8 mouse cellular contexts compared by ENCODE assay signal in the genomic region with DNA sequence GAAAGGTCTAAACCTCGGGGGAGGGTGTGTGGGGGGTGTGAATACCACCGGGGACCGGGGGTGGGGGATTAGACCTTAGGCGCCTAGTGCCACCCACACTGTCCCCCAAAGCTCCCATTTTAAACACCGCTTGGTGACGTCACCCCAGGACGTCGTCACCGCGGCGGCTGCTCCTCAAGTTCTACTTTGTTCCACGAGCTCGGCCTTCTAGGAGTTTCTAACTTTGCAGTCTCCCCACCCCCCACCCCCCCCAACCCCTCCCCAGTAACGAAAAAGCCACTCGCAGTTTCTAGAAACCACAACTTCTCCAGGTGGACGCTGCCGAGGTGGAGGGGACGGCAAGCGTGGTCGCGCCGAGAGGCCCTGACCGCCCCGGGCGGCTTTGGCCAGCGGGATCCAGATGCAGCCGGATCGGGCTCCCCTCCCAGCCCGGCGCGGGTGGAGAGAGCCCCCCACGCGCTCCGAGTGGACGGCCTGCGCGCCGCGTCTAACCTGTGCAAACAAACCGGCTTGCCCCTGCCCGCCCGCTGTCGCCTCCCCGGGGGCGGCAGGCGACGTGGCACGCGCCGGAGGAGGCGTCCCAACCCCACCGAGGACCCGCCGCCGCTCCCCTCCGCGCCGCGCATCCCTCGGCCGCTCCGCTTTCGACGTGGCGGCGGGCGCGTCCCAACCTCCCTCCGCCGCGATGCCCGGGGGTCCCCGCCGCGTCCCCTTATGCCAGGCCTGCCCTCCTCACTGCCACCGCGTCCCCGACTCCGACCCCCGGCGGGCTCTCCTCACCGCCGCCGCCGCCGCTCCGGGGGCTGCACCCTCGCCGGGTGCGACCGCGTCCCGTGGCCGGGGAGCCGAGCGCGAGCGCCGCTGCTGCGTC. TPM values are rescaled to one million over a fixed set of nuclear protein-coding genes. Genes with fewer than 3 reads are reported as not detected.
DNase-seq lines count a peak whose midpoint lies in the region; ATAC-seq and TF ChIP-seq lines count a peak whose summit lies in the region.

No protein-coding gene starts in this region.

- H3K27me3 ChIP-seq in forebrain, embryonic 16.5 days (replicated peaks; ENCODE audit: control insufficient read depth, insufficient read depth, low read length), result no peaks in the 10 kb centered on the region
- H3K27me3 ChIP-seq in hindbrain, embryonic 11.5 days (ENCODE audit: control insufficient read depth, insufficient read depth, low read length), result no peaks in the 10 kb centered on the region

- peak; percentile 10; the same call in 1 of the 2 replicates for ATAC-seq in forebrain, embryonic 16.5 days
- peak; percentile 57 for ATAC-seq in hindbrain, embryonic 11.5 days (ENCODE audit: low FRiP score)

- H3K4me2 ChIP-seq in forebrain, embryonic 16.5 days (ENCODE audit: low read length), result peak overlapping the region; percentile 65
- H3K4me2 ChIP-seq in hindbrain, embryonic 11.5 days (replicated peaks; ENCODE audit: low read depth, low read length), result peak overlapping the region; percentile 55

- WGBS in forebrain, embryonic 16.5 days, result under 1% methylated on average over 83 of the region's 100 CpGs
- under 1% methylated on average over 32 of the region's 100 CpGs for WGBS in hindbrain, embryonic 11.5 days

- peak overlapping the region; percentile 71 to 98 for H3K4me3 ChIP-seq in ES-E14 (ENCODE audit: insufficient read depth in 1 of 2, low read depth in 1 of 2, low read length in 2 of 2, poor library complexity in 1 of 2, severe bottlenecking in 1 of 2)
- H3K4me3 ChIP-seq in brown adipose tissue, adult 24 weeks (ENCODE audit: insufficient read depth, low read depth, low read length), result peak overlapping the region; percentile 95
- peak overlapping the region; percentile 74 for H3K4me3 ChIP-seq in forebrain, embryonic 16.5 days (replicated peaks; ENCODE audit: low read length)
- H3K4me3 ChIP-seq in hindbrain, embryonic 11.5 days (ENCODE audit: low read depth, low read length), result peak overlapping the region; percentile 95

- in situ Hi-C loops in ES-E14 (cut with MboI; ENCODE audit: low sequenced_read_pairs in 2 of 2, unreplicated experiment in 2 of 2), result no loop called here

- H3K9me3 ChIP-seq in ES-E14 (ENCODE audit: control insufficient read depth, insufficient read depth, low read depth, low read length), result no peaks in the 10 kb centered on the region
- no peaks in the 10 kb centered on the region for H3K9me3 ChIP-seq in forebrain, embryonic 16.5 days (ENCODE audit: control insufficient read depth, low read length)
- H3K9me3 ChIP-seq in hindbrain, embryonic 11.5 days (ENCODE audit: control insufficient read depth, low read length), result no peaks in the 10 kb centered on the region

- H3K9ac ChIP-seq in ES-E14 (ENCODE audit: insufficient read depth, low read depth, low read length, poor library complexity, severe bottlenecking), result peak overlapping the region; percentile 95
- H3K9ac ChIP-seq in forebrain, embryonic 16.5 days (replicated peaks; ENCODE audit: low read depth, low read length), result peak overlapping the region; percentile 69
- peak overlapping the region; percentile 90 for H3K9ac ChIP-seq in hindbrain, embryonic 11.5 days (ENCODE audit: low read depth, low read length)

- peaks cover 8% of the 10 kb centered on the region for H3K36me3 ChIP-seq in ES-E14 (ENCODE audit: control insufficient read depth, insufficient read depth, low read length, poor library complexity, severe bottlenecking)
- no peaks in the 10 kb centered on the region for H3K36me3 ChIP-seq in forebrain, embryonic 16.5 days (ENCODE audit: control insufficient read depth, insufficient read depth)
- no peaks in the 10 kb centered on the region for H3K36me3 ChIP-seq in hindbrain, embryonic 11.5 days (ENCODE audit: control insufficient read depth, insufficient read depth, low read length)

- H3K4me1 ChIP-seq in ES-E14 (ENCODE audit: control insufficient read depth in 2 of 2, insufficient read depth in 2 of 2, low read length in 2 of 2, poor library complexity in 1 of 2), result peaks cover 3 to 5% of the 10 kb centered on the region in 2 experiments; a peak in 3 of 4 replicates
- peaks cover 7% of the 10 kb centered on the region for H3K4me1 ChIP-seq in brown adipose tissue, adult 24 weeks (ENCODE audit: control insufficient read depth, insufficient read depth, insufficient read length, low read length)
- H3K4me1 ChIP-seq in forebrain, embryonic 16.5 days (replicated peaks; ENCODE audit: control insufficient read depth, insufficient read depth, low read length), result peaks cover 10% of the 10 kb centered on the region; the same call in 1 of the 2 replicates
- 0 out of 2 replicates have a peak, but pooled peaks cover 3% of the 10 kb centered on the region for H3K4me1 ChIP-seq in hindbrain, embryonic 11.5 days (replicated peaks; ENCODE audit: control insufficient read depth, insufficient read depth, low read length)

- no peak for DNase-seq in ES-E14 (ENCODE audit: low read depth, low spot score)
- DNase-seq in hindbrain, embryonic 11.5 days (ENCODE audit: low spot score), result peak; percentile 78
- DNase-seq in layer of hippocampus, postnatal 25 days (ENCODE audit: extremely low spot score in 1 of 2, low spot score in 1 of 2), result peak; percentile 20 to 33
- DNase-seq in lung, postnatal 4 days, result peak; percentile 70 to 73
- DNase-seq in retina, embryonic 14.5 days (ENCODE audit: low spot score), result peak; percentile 69
- DNase-seq in thymus, postnatal 4 days, result peak; percentile 77

- peak overlapping the region; percentile 63 for H3K27ac ChIP-seq in ES-E14 (ENCODE audit: insufficient read depth, low read depth, low read length, poor library complexity, severe bottlenecking)
- peak overlapping the region; percentile 37; the same call in 1 of the 2 replicates for H3K27ac ChIP-seq in brown adipose tissue, adult 24 weeks (replicated peaks; ENCODE audit: low read depth, low read length)
- H3K27ac ChIP-seq in forebrain, embryonic 16.5 days (ENCODE audit: low read length), result no peak overlapping the region
- 0 out of 2 replicates have a peak overlapping the region, but pooled peaks have one; percentile 1 for H3K27ac ChIP-seq in hindbrain, embryonic 11.5 days (ENCODE audit: low read depth, low read length)

TF ChIP-seq in ES-E14, 5 proteins besides CTCF, POLR2A, EP300 and RAD21:
- no peak for TF ChIP-seq CHD2 (IDR thresholded peaks at IDR 0.05; ENCODE audit: low read depth, low read length)
- TF ChIP-seq HCFC1 (IDR thresholded peaks at IDR 0.05; ENCODE audit: borderline replicate concordance, insufficient read depth, low read length), result no peak
- TF ChIP-seq MAFK (IDR thresholded peaks at IDR 0.05; ENCODE audit: insufficient read depth, low read depth, low read length), result no peak
- no peak for TF ChIP-seq ZC3H11A (IDR thresholded peaks at IDR 0.05; ENCODE audit: borderline replicate concordance, low read depth, low read length)
- TF ChIP-seq ZNF384 (IDR thresholded peaks at IDR 0.05; ENCODE audit: low read depth, low read length), result no peak

RNA-seq across cellular contexts. Expression of a gene that starts 0.9 kb away (rescaled TPM):
- total RNA-seq in ES-E14 (2012; rRNA removed), result 14.3 and 27.9 TPM in 2 replicates
- polyA plus RNA-seq in brown adipose tissue, adult 24 weeks (2012; ENCODE audit: insufficient read depth, insufficient read length, missing spikeins), result 30.2 and 39.9 TPM in 2 replicates
- polyA plus RNA-seq in forebrain, embryonic 16.5 days (2015; fragmentation: Nextera tagmentation; extraction: Ambion mirVana), result 23.3 and 28.9 TPM in 2 replicates
- 43.7 and 45.8 TPM in 2 replicates for polyA plus RNA-seq in hindbrain, embryonic 11.5 days (2014; fragmentation: Nextera tagmentation; extraction: Ambion mirVana)
- 10 to 100 TPM; 11.2 to 14.6 TPM for total RNA-seq in layer of hippocampus, postnatal 25 days (2021)
